Mouse (Mus musculus): ENCODE measurements around the gene Otud5.

DNA sequence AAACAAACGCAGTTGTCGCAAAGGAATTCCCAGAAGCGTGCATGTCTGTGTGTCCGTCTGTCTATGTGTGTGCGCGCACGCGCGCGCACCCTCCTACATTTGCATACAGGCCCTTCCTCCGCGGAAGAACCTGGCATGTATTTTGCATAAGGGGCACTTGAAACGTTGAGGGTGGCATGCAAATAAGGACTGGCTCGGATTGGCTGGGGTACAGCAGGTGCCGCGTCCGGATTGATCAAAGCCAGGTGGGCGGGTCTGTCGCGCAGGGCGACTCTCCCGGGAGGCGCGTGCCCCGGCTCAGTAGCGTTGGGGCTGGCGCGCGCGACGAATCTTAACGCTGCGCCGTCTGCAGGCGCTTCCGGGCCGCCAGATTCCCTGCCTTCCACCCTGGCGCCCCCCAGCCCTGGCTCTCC, 36.8 kb downstream of the Otud5 start, which contains the start of gene Pim2:
- TF ChIP-seq MAFK (IDR thresholded peaks at IDR 0.05; ENCODE audit: insufficient read depth, low read depth, low read length) (no peak), HCFC1 (IDR thresholded peaks at IDR 0.05; ENCODE audit: borderline replicate concordance, insufficient read depth, low read length) (no peak), ZC3H11A (IDR thresholded peaks at IDR 0.05; ENCODE audit: borderline replicate concordance, low read depth, low read length) (no peak)
